Comparison of ENCODE assay signal across 8 mouse cellular contexts in the genomic region with DNA sequence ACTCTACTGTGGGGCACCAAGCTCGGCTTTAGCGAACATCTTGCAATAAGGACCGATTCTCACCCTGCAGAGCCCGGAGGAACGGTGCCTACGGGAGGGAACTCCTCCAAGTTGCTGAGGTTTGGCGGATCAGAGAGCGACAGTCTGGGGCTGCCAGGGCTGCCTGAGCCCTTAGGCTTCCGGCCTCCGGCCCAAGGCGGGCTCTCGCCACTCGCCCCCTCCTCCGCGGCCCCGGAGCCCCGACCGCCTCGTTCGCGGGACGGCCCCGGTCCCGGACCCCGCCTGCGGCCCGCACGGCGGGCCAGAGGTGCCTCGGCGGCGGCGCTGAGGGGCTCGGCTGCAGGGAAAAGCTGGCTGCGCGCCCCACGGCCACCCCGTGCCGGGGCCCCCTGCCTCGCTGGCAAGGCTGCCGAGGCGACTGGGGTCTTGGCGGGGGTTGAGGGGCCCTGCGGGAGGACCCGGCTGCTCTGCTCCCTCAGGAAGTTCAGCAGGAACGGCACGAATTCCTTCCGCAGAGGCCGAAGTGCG.
DNase-seq lines count a peak whose midpoint lies in the region; ATAC-seq lines count a peak whose summit lies in the region.

No protein-coding gene starts in this region.

- DNase-seq in adrenal gland, postnatal 14 days = peak; percentile 49
- no peak for DNase-seq in adrenal gland, postnatal 4 days (ENCODE audit: low spot score in 2 of 2)
- peak; percentile 4 for DNase-seq in retina, postnatal 7 days (ENCODE audit: low read depth, low spot score)
- no peak for DNase-seq in retina, postnatal 1 day
- peak; percentile 27 for DNase-seq in forebrain, embryonic 10.5 days (ENCODE audit: extremely low spot score, low spot score)
- DNase-seq in limb, embryonic 10.5 days (ENCODE audit: low spot score) = peak; percentile 66
- DNase-seq in midbrain, embryonic 14.5 days = peak; percentile 55
- peak; percentile 70 for DNase-seq in thymus, postnatal 4 days

- ATAC-seq in midbrain, embryonic 14.5 days (ENCODE audit: low FRiP score, low TSS enrichment) = peak; percentile 24; the same call in 1 of the 2 replicates

- peak overlapping the region; percentile 93 for H3K9ac ChIP-seq in midbrain, embryonic 14.5 days (replicated peaks; ENCODE audit: low read length)

- no peaks in the 10 kb centered on the region for H3K27me3 ChIP-seq in forebrain, embryonic 10.5 days (ENCODE audit: poor library complexity, severe bottlenecking)
- no peaks in the 10 kb centered on the region for H3K27me3 ChIP-seq in limb, embryonic 10.5 days (ENCODE audit: low read depth, poor library complexity, severe bottlenecking)
- no peaks in the 10 kb centered on the region for H3K27me3 ChIP-seq in midbrain, embryonic 14.5 days (ENCODE audit: control insufficient read depth, insufficient read depth, low read length)

- no peaks in the 10 kb centered on the region for H3K9me3 ChIP-seq in forebrain, embryonic 10.5 days
- no peaks in the 10 kb centered on the region for H3K9me3 ChIP-seq in limb, embryonic 10.5 days (replicated peaks)
- no peaks in the 10 kb centered on the region for H3K9me3 ChIP-seq in midbrain, embryonic 14.5 days (ENCODE audit: control insufficient read depth, low read length)

- H3K27ac ChIP-seq in forebrain, embryonic 10.5 days = peak overlapping the region; percentile 93
- H3K27ac ChIP-seq in limb, embryonic 10.5 days = peak overlapping the region; percentile 94
- H3K27ac ChIP-seq in midbrain, embryonic 14.5 days (replicated peaks; ENCODE audit: low read depth, low read length) = peak overlapping the region; percentile 89

- H3K4me1 ChIP-seq in forebrain, embryonic 10.5 days = peaks cover 38% of the 10 kb centered on the region
- peaks cover 34% of the 10 kb centered on the region for H3K4me1 ChIP-seq in limb, embryonic 10.5 days
- peaks cover 23% of the 10 kb centered on the region for H3K4me1 ChIP-seq in midbrain, embryonic 14.5 days (ENCODE audit: control insufficient read depth, insufficient read depth, low read length)

- peak overlapping the region; percentile 97 for H3K4me2 ChIP-seq in midbrain, embryonic 14.5 days (ENCODE audit: low read length)

- H3K4me3 ChIP-seq in forebrain, embryonic 10.5 days = peak overlapping the region; percentile 100
- peak overlapping the region; percentile 99 for H3K4me3 ChIP-seq in limb, embryonic 10.5 days
- peak overlapping the region; percentile 94 for H3K4me3 ChIP-seq in midbrain, embryonic 14.5 days (replicated peaks; ENCODE audit: low read depth, low read length)

- under 1% methylated on average over 49 of the region's 50 CpGs for WGBS in forebrain, embryonic 10.5 days
- WGBS in limb, embryonic 10.5 days = under 1% methylated on average over 43 of the region's 50 CpGs
- WGBS in midbrain, embryonic 14.5 days = 0% methylated on average over 49 of the region's 50 CpGs

- peaks cover 34% of the 10 kb centered on the region for H3K36me3 ChIP-seq in forebrain, embryonic 10.5 days (replicated peaks)
- H3K36me3 ChIP-seq in limb, embryonic 10.5 days = peaks cover 34% of the 10 kb centered on the region
- H3K36me3 ChIP-seq in midbrain, embryonic 14.5 days (ENCODE audit: control insufficient read depth, insufficient read depth, low read length) = peaks cover 26% of the 10 kb centered on the region

Comparison
In these comparisons a context has a peak if more than half of its experiments do, and no peak if none do; other contexts are left out.
1. DNase-seq: peak in adrenal gland, postnatal 14 days (single experiment), retina, postnatal 7 days (single experiment), forebrain, embryonic 10.5 days (single experiment), limb, embryonic 10.5 days (single experiment), midbrain, embryonic 14.5 days (single experiment) and thymus, postnatal 4 days (single experiment); none in adrenal gland, postnatal 4 days (0 of 2) and retina, postnatal 1 day (single experiment).
2. Peak in every context shown above with its lines, with median percentiles within 50 percentile points of each other: H3K27ac ChIP-seq and H3K4me3 ChIP-seq.